Comparison of ENCODE assay signal across 27 mouse cellular contexts in genomic region chr4:82990973-82991695, GRCm38 (mm10).
DNase-seq lines count a peak whose midpoint lies in the region; ATAC-seq and TF ChIP-seq lines count a peak whose summit lies in the region.
"Had no signal": no experiment of that assay in that cellular context is flagged by ENCODE, and none has a peak within 500 bp of the region (broad histone marks: within the 10 kb centered on the region; RNA-seq: fewer than 3 reads in every experiment).

No protein-coding gene starts in this region.

- TF ChIP-seq CTCF in midbrain, postnatal 0 days (IDR thresholded peaks at IDR 0.05): no peak

- H3K4me2 ChIP-seq in midbrain, embryonic 14.5 days (ENCODE audit: low read length): no peak overlapping the region
- H3K4me2 ChIP-seq in forebrain, embryonic 13.5 days: no peak overlapping the region
- H3K4me2 ChIP-seq in midbrain, embryonic 11.5 days: no peak overlapping the region
- H3K4me2 ChIP-seq in midbrain, postnatal 0 days (ENCODE audit: low read depth, low read length, poor library complexity, severe bottlenecking): no peak overlapping the region
- H3K4me2 ChIP-seq: embryonic facial prominence, embryonic 15.5 days; heart, embryonic 12.5 days; hindbrain, embryonic 14.5 days; kidney, embryonic 15.5 days; limb, embryonic 15.5 days; liver, embryonic 13.5 days had no signal

- H3K9me3 ChIP-seq in midbrain, embryonic 10.5 days (replicated peaks): no peaks in the 10 kb centered on the region
- no peaks in the 10 kb centered on the region for H3K9me3 ChIP-seq in midbrain, embryonic 14.5 days (ENCODE audit: control insufficient read depth, low read length)
- no peaks in the 10 kb centered on the region for H3K9me3 ChIP-seq in forebrain, embryonic 13.5 days (replicated peaks)
- H3K9me3 ChIP-seq in midbrain, embryonic 11.5 days (ENCODE audit: control insufficient read depth, low read length): no peaks in the 10 kb centered on the region
- no peaks in the 10 kb centered on the region for H3K9me3 ChIP-seq in midbrain, postnatal 0 days (ENCODE audit: low read length)
- H3K9me3 ChIP-seq: embryonic facial prominence, embryonic 15.5 days; heart, embryonic 12.5 days; kidney, embryonic 15.5 days; limb, embryonic 10.5 days; limb, embryonic 15.5 days; liver, embryonic 13.5 days had no signal

- peaks cover 11% of the 10 kb centered on the region for H3K4me1 ChIP-seq in midbrain, embryonic 10.5 days
- H3K4me1 ChIP-seq in midbrain, embryonic 14.5 days (ENCODE audit: control insufficient read depth, insufficient read depth, low read length): no peaks in the 10 kb centered on the region
- H3K4me1 ChIP-seq in forebrain, embryonic 13.5 days: peaks cover 13% of the 10 kb centered on the region; the same call in 1 of the 2 replicates
- peaks cover 6% of the 10 kb centered on the region for H3K4me1 ChIP-seq in midbrain, embryonic 11.5 days (ENCODE audit: control insufficient read depth, insufficient read depth, low read length)
- no peaks in the 10 kb centered on the region for H3K4me1 ChIP-seq in midbrain, postnatal 0 days (ENCODE audit: insufficient read depth, low read length)
- H3K4me1 ChIP-seq: embryonic facial prominence, embryonic 15.5 days; heart, embryonic 12.5 days; kidney, embryonic 15.5 days; limb, embryonic 10.5 days; limb, embryonic 15.5 days; liver, embryonic 13.5 days had no signal

- WGBS in midbrain, embryonic 10.5 days: 69% methylated on average over 7 of the region's 7 CpGs
- WGBS in midbrain, embryonic 14.5 days: 54% methylated on average over 7 of the region's 7 CpGs
- 44% methylated on average over 7 of the region's 7 CpGs for WGBS in forebrain, embryonic 13.5 days
- 51% methylated on average over 7 of the region's 7 CpGs for WGBS in midbrain, embryonic 11.5 days
- 42% methylated on average over 7 of the region's 7 CpGs for WGBS in midbrain, postnatal 0 days

- no peak overlapping the region for H3K9ac ChIP-seq in midbrain, embryonic 14.5 days (replicated peaks; ENCODE audit: low read length)
- no peak overlapping the region for H3K9ac ChIP-seq in forebrain, embryonic 13.5 days
- H3K9ac ChIP-seq in midbrain, embryonic 11.5 days (ENCODE audit: low read length): no peak overlapping the region
- H3K9ac ChIP-seq in midbrain, postnatal 0 days (replicated peaks; ENCODE audit: low read length, poor library complexity, severe bottlenecking): no peak overlapping the region
- H3K9ac ChIP-seq: embryonic facial prominence, embryonic 15.5 days; heart, embryonic 12.5 days; hindbrain, embryonic 14.5 days; kidney, embryonic 15.5 days; limb, embryonic 15.5 days; liver, embryonic 13.5 days had no signal

- no peaks in the 10 kb centered on the region for H3K27me3 ChIP-seq in midbrain, embryonic 10.5 days (ENCODE audit: low read depth, poor library complexity, severe bottlenecking)
- H3K27me3 ChIP-seq in midbrain, embryonic 14.5 days (ENCODE audit: control insufficient read depth, insufficient read depth, low read length): no peaks in the 10 kb centered on the region
- no peaks in the 10 kb centered on the region for H3K27me3 ChIP-seq in forebrain, embryonic 13.5 days
- H3K27me3 ChIP-seq in midbrain, embryonic 11.5 days (ENCODE audit: control insufficient read depth, insufficient read depth, low read length): no peaks in the 10 kb centered on the region
- no peaks in the 10 kb centered on the region for H3K27me3 ChIP-seq in midbrain, postnatal 0 days (ENCODE audit: insufficient read depth, low read length)
- H3K27me3 ChIP-seq: embryonic facial prominence, embryonic 15.5 days; heart, embryonic 12.5 days; kidney, embryonic 15.5 days; limb, embryonic 15.5 days; liver, embryonic 13.5 days had no signal

- no peak for DNase-seq in midbrain, embryonic 10.5 days (ENCODE audit: low spot score)
- no peak for DNase-seq in midbrain, embryonic 14.5 days
- DNase-seq in midbrain, embryonic 11.5 days (ENCODE audit: low spot score, missing footprints): no peak
- DNase-seq in midbrain, postnatal 0 days (ENCODE audit: low spot score): peak; percentile 22
- DNase-seq in kidney, adult 9 months: no peak
- DNase-seq in urinary bladder, adult 18-20 months (ENCODE audit: low spot score in 2 of 2): no peak
- DNase-seq: adrenal gland, postnatal 14 days; cerebellum, adult 2 months; cerebellum, postnatal 14 days; gastrocnemius, adult 2 months; heart, adult 2 months; heart, postnatal 4 days; kidney, adult 11 months; kidney, postnatal 4 days; liver, embryonic 13.5 days; lung, adult 18-20 months; lung, postnatal 4 days had no signal

- no peak; the same call in 1 of the 2 replicates for ATAC-seq in midbrain, embryonic 14.5 days (ENCODE audit: low FRiP score, low TSS enrichment)
- peak; percentile 61; the same call in 1 of the 2 replicates for ATAC-seq in forebrain, embryonic 13.5 days
- ATAC-seq in midbrain, embryonic 11.5 days (ENCODE audit: low FRiP score): peak; percentile 33; the same call in 1 of the 2 replicates
- peak; percentile 38; the same call in 1 of the 2 replicates for ATAC-seq in midbrain, postnatal 0 days (ENCODE audit: low FRiP score)
- ATAC-seq: CD4-positive, CD25-positive, alpha-beta regulatory T cell, adult 4 months; inflammation-experienced regulatory T-cells, adult 6 months; lung, postnatal 0 days had no signal

- peak overlapping the region; percentile 23; the same call in 1 of the 2 replicates for H3K27ac ChIP-seq in midbrain, embryonic 10.5 days (replicated peaks)
- H3K27ac ChIP-seq in midbrain, embryonic 14.5 days (replicated peaks; ENCODE audit: low read depth, low read length): no peak overlapping the region
- peak overlapping the region; percentile 31; the same call in 1 of the 2 replicates for H3K27ac ChIP-seq in forebrain, embryonic 13.5 days
- no peak overlapping the region for H3K27ac ChIP-seq in midbrain, embryonic 11.5 days (ENCODE audit: low read depth, low read length)
- 0 out of 2 replicates have a peak overlapping the region, but pooled peaks have one; percentile 0 for H3K27ac ChIP-seq in midbrain, postnatal 0 days (ENCODE audit: low read depth, low read length)
- H3K27ac ChIP-seq: embryonic facial prominence, embryonic 15.5 days; gastrocnemius, adult 2 months; heart, adult 2 months; hindbrain, embryonic 14.5 days; kidney, embryonic 15.5 days; limb, embryonic 10.5 days; limb, embryonic 15.5 days; liver, embryonic 13.5 days had no signal

- no peak overlapping the region for H3K4me3 ChIP-seq in midbrain, embryonic 10.5 days
- H3K4me3 ChIP-seq in midbrain, embryonic 14.5 days (replicated peaks; ENCODE audit: low read depth, low read length): no peak overlapping the region
- H3K4me3 ChIP-seq in forebrain, embryonic 13.5 days: no peak overlapping the region
- no peak overlapping the region for H3K4me3 ChIP-seq in midbrain, embryonic 11.5 days (ENCODE audit: low read depth, low read length)
- H3K4me3 ChIP-seq in midbrain, postnatal 0 days (ENCODE audit: low read depth, low read length): no peak overlapping the region
- H3K4me3 ChIP-seq: embryonic facial prominence, embryonic 15.5 days; gastrocnemius, adult 2 months; heart, adult 2 months; heart, embryonic 12.5 days; kidney, embryonic 15.5 days; limb, embryonic 10.5 days; limb, embryonic 15.5 days; liver, embryonic 13.5 days had no signal

- no peaks in the 10 kb centered on the region for H3K36me3 ChIP-seq in midbrain, embryonic 10.5 days
- no peaks in the 10 kb centered on the region for H3K36me3 ChIP-seq in midbrain, embryonic 14.5 days (ENCODE audit: control insufficient read depth, insufficient read depth, low read length)
- H3K36me3 ChIP-seq in forebrain, embryonic 13.5 days (ENCODE audit: poor library complexity, severe bottlenecking): no peaks in the 10 kb centered on the region
- no peaks in the 10 kb centered on the region for H3K36me3 ChIP-seq in midbrain, embryonic 11.5 days (ENCODE audit: control insufficient read depth, insufficient read depth, low read length)
- no peaks in the 10 kb centered on the region for H3K36me3 ChIP-seq in midbrain, postnatal 0 days (ENCODE audit: insufficient read depth, low read length)
- H3K36me3 ChIP-seq: limb, embryonic 15.5 days; liver, embryonic 13.5 days had no signal

Comparison
In these comparisons a context has a peak if more than half of its experiments do, and no peak if none do; other contexts are left out.
1. H3K27ac ChIP-seq: peak in midbrain, embryonic 10.5 days (single experiment), forebrain, embryonic 13.5 days (single experiment) and midbrain, postnatal 0 days (single experiment); none in midbrain, embryonic 14.5 days (single experiment) and midbrain, embryonic 11.5 days (single experiment).